Mouse (Mus musculus) liver, adult 2 months (tissue): ENCODE data around the gene Cyp4x1. TPM values are rescaled to one million over a fixed set of nuclear protein-coding genes. Genes with fewer than 3 reads are reported as not detected.

ENCODE experiments used
- DNase-seq: peaks from one replicate; pipeline ENCODE4 v3.0.0-alpha.2; 2011; ENCODE audit warnings: low read depth, low spot score; ENCODE audit errors: extremely low read depth
- H3K27ac ChIP-seq: fragments of 200-500 bp; replicated peaks from 2 replicates; pipeline ENCODE4 v1.5.1; 2012; ENCODE audit warnings: low read depth, mild to moderate bottlenecking, control low read depth, inconsistent platforms, low read length; ENCODE audit not compliant: insufficient read depth
- H3K27me3 ChIP-seq: fragments of 200-500 bp; 2 replicates; pipeline ENCODE4 v1.6.1; 2012; ENCODE audit warnings: mild to moderate bottlenecking, moderate library complexity, low read length, inconsistent platforms; ENCODE audit not compliant: control insufficient read depth, insufficient read depth
- H3K36me3 ChIP-seq: fragments of 200-500 bp; 2 replicates; pipeline ENCODE4 v1.6.1; 2012; ENCODE audit warnings: low read length, inconsistent platforms; ENCODE audit not compliant: control insufficient read depth, insufficient read depth
- H3K4me1 ChIP-seq: fragments of 200-500 bp; 2 replicates; pipeline ENCODE4 v1.6.1; 2011; ENCODE audit warnings: low read length; ENCODE audit not compliant: control insufficient read depth, insufficient read depth
- H3K4me3 ChIP-seq: fragments of 200-500 bp; 2 replicates; pipeline ENCODE4 v1.5.1; 2011; ENCODE audit warnings: low read depth, mild to moderate bottlenecking, control low read depth, low read length, moderate library complexity; ENCODE audit not compliant: insufficient read depth
- H3K79me2 ChIP-seq: fragments of 200-500 bp; 2 replicates; pipeline ENCODE4 v1.6.1; 2012; ENCODE audit warnings: inconsistent platforms, mild to moderate bottlenecking, low read length, moderate library complexity; ENCODE audit not compliant: control insufficient read depth, insufficient read depth
- H3K9ac ChIP-seq: fragments of 200-500 bp; 2 replicates; pipeline ENCODE4 v1.6.1; 2012; ENCODE audit warnings: low read depth, mild to moderate bottlenecking, control low read depth, inconsistent platforms, low read length
- CTCF ChIP-seq: fragments of 200-500 bp; IDR thresholded peaks from 2 replicates; pipeline ENCODE4 v1.5.1; 2011; ENCODE audit warnings: low read depth, low read length, control low read depth
- POLR2A ChIP-seq: fragments of 200-500 bp; IDR thresholded peaks from 2 replicates; pipeline ENCODE4 v1.6.1; 2011; ENCODE audit warnings: low read length, control low read depth; ENCODE audit not compliant: insufficient read depth; ENCODE audit errors: extremely low read depth
- WGBS: fragments of 180-500 bp; shearing (Covaris S2); methylation state at CpG from one replicate; pipeline ENCODE4 v1.1.7; 2018; 5-methylcytosine and 5-hydroxymethylcytosine counted together
- polyA plus RNA-seq: library from polyadenylated mRNA; depleted of rRNA; stranded (reverse); fragments of >200 nt; gene quantifications from 2 replicates; pipeline ENCODE4 v1.2.3, GENCODE M21; 2012
- total RNA-seq: library from RNA; depleted of rRNA; stranded (reverse); fragments of >200 nt; gene quantifications from 2 replicates; pipeline ENCODE4 v1.2.3, GENCODE M21; 2014

Gene Cyp4x1
- total and polyA plus RNA-seq, 2 experiments: 0.09 TPM; not detected in 1

DNA sequence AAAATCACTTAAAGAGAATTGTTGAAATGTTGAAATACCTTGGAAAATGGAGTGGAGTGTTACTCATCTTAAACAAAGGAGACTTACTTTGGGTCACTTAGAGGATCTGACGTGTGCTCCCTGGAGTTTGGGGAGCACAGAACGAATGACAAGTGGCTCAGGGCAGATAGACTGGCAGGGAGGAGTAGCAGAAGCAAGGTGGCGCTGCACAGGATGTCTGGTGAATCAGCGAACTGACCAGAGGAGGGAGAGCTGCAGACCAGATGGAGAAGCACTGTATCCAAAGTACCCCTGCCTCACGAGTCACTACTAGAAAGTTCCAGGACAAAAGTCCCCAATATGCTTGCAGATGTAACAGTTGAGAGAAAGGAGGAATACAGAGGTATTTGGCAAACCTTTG, 20.8 kb downstream of the Cyp4x1 start:
- TF ChIP-seq CTCF (peak; percentile 38; the same call in 1 of the 2 replicates), POLR2A (no peak)
- H3K36me3 ChIP-seq: no peaks in the 10 kb centered on the region
- no peak for DNase-seq
- no peak overlapping the region for H3K4me3 ChIP-seq
- 25% methylated on average over 5 of the region's 5 CpGs for WGBS
- no peaks in the 10 kb centered on the region for H3K79me2 ChIP-seq
- H3K27me3 ChIP-seq: 0 out of 2 replicates have a peak, but pooled peaks cover 2% of the 10 kb centered on the region
- no peaks in the 10 kb centered on the region for H3K4me1 ChIP-seq
- no peak overlapping the region for H3K27ac ChIP-seq
- H3K9ac ChIP-seq: no peak overlapping the region

DNA sequence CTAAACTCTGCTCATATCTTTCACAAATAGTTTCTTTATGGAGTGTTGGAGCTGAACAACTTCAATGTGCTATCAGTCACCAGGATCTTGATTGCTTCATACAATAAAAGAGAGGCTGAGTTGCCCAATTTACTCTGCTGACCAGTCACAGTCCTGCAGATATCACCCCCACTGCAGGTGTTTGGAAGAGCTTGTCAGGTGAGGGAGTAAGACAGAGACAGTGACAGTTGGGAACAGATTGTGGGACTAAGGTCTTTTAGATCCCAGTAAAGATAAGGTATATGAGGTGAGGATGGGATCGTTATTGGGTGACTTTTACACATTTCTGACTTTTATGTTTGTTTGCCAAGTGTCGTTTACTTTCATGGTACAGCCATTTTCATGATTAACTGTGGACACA, 22.9 kb downstream of the Cyp4x1 start:
- Histone ChIP-seq H3K27me3 (0 out of 2 replicates have a peak, but pooled peaks cover 2% of the 10 kb centered on the region), H3K9ac (no peak overlapping the region), H3K4me3 (no peak overlapping the region), H3K4me1 (no peaks in the 10 kb centered on the region), H3K27ac (no peak overlapping the region), H3K36me3 (no peaks in the 10 kb centered on the region), H3K79me2 (no peaks in the 10 kb centered on the region)
- TF ChIP-seq POLR2A: no peak
- WGBS: 53% methylated on average over 2 of the region's 2 CpGs
- DNase-seq: peak; percentile 28

DNA sequence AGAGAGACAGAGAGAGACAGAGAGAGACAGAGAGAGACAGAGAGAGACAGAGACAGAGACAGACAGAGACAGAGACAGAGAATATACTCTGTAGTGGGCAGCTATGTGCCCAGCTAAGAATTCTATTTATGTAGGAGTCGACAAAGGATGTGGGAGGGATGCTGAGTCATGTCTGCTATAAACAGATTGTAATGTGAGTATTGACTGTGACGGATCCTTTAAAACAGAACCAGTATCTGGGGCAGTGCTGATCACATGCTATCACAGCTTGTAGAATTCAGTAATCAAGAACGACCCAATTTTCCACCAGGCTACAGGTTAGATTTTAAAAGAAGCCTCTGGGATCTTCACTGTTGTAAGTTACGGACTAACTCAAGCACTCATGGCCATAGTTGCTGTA, 30.6 kb downstream of the Cyp4x1 start:
- H3K4me3 ChIP-seq: no peak overlapping the region

DNA sequence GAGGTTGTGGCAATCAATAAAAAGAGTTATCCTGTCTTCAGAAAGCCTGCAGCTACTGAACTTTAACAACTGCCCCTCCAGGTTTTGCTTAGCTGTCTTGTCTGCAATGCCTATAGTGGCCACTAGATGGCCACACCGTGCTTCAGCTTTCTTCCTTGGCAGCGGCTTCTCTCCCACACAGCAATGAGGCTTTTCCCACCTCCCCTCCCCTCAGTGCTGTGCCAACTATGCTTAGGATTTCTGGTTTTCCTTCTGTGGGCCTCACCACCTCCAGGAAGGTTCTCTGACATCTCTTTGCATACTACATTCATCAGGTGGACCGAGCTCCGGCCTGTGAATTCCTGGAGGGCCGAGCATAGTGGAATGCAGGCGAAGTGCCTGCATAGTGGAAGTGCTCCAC, 32.4 kb downstream of the Cyp4x1 start:
- Histone ChIP-seq H3K79me2 (no peaks in the 10 kb centered on the region), H3K4me1 (no peaks in the 10 kb centered on the region), H3K27ac (no peak overlapping the region), H3K9ac (no peak overlapping the region), H3K27me3 (no peaks in the 10 kb centered on the region), H3K4me3 (no peak overlapping the region), H3K36me3 (no peaks in the 10 kb centered on the region)
- WGBS: 51% methylated on average over 6 of the region's 6 CpGs
- DNase-seq: peak; percentile 34
- TF ChIP-seq POLR2A: no peak
- TF ChIP-seq CTCF: peak; percentile 91

More for the DNA sequence above, 30.6 kb downstream of the Cyp4x1 start:
- Histone ChIP-seq H3K27ac (no peak overlapping the region), H3K27me3 (no peaks in the 10 kb centered on the region), H3K9ac (no peak overlapping the region), H3K79me2 (no peaks in the 10 kb centered on the region), H3K4me1 (no peaks in the 10 kb centered on the region), H3K36me3 (no peaks in the 10 kb centered on the region)
- 60% methylated on average over 4 of the region's 4 CpGs for WGBS
- no peak for TF ChIP-seq CTCF
- no peak for TF ChIP-seq POLR2A
- DNase-seq: no peak

DNA sequence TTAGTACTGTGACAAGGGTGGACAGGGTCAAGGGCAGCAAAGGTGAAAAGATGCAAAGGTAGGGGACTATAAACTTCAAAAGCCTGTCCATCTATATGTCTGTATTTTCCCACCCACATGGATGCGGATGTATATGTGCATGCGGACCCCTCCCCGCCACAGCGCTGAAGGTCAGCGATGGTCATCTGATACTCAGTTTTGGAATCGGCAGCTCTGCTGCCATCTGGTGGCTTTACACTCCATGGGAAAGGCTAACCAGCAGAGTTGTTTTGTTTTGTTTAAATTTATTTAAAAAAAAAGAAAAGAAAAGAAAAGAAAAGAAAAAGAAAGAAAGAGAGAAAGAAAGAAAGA, 37.0 kb downstream of the Cyp4x1 start:
- H3K36me3 ChIP-seq: no peaks in the 10 kb centered on the region
- 0 out of 2 replicates have a peak, but pooled peaks cover 2% of the 10 kb centered on the region for H3K4me1 ChIP-seq
- H3K27me3 ChIP-seq: no peaks in the 10 kb centered on the region; the same call in 1 of the 2 replicates
- no peak overlapping the region for H3K9ac ChIP-seq
- TF ChIP-seq POLR2A (no peak), CTCF (peak; percentile 61)
- H3K4me3 ChIP-seq: no peak overlapping the region
- DNase-seq: no peak
- no peak overlapping the region for H3K27ac ChIP-seq
- 1% methylated on average over 6 of the region's 6 CpGs for WGBS
- no peaks in the 10 kb centered on the region for H3K79me2 ChIP-seq

DNA sequence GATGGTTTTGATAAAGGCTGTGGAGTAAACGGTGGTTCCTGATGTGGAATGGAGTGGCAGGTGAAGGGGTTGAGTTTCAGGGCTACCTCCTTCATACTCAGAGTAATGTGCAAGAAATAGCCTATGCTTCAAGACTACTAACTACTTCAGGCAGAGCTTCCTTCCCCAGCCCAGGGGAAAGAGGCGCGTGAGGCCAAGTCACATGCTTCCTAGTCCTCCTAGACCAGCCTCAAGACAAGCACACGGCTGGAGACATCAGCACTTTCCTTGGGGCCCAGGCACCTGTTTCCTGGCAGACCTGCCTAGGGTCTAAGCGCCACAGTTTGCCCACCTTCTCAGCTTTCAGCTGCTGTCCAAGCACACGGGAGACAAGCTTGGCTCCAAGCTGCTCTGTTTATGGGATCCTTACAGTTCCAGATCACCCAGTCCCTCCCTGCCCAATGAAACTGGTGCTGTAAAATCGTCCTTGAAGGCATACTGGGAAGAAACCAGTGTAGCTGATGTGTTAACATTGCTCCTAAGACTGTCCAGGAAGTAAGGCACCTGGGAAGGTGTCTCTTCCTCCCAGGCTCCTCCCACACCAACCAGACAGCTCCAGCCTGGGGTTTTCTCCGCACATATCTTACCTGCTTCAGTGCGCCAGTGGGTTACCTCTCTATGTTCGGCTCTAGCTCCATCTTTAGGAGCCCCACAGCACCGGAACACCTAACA, 37.5 kb downstream of the Cyp4x1 start:
- WGBS: 12% methylated on average over 11 of the region's 11 CpGs
- DNase-seq: no peak

More for the DNA sequence above, 37.5 kb downstream of the Cyp4x1 start:
- Histone ChIP-seq H3K27ac (no peak overlapping the region), H3K9ac (no peak overlapping the region), H3K4me1 (0 out of 2 replicates have a peak, but pooled peaks cover 2% of the 10 kb centered on the region), H3K4me3 (no peak overlapping the region), H3K27me3 (no peaks in the 10 kb centered on the region; the same call in 1 of the 2 replicates), H3K36me3 (no peaks in the 10 kb centered on the region), H3K79me2 (no peaks in the 10 kb centered on the region)
- TF ChIP-seq CTCF: no peak
- no peak for TF ChIP-seq POLR2A
